Mouse (Mus musculus) liver, postnatal 0 days (tissue): Measurements from ENCODE around the gene Ftsj3. TPM values are rescaled to one million over a fixed set of nuclear protein-coding genes. Genes with fewer than 3 reads are reported as not detected.
"Not testable (repeated sequence)": the region's sequence is repeated elsewhere in the genome, so short reads cannot be mapped to it uniquely, and the experiment has no call there.

ENCODE experiments used
- ATAC-seq: fragments of 200-750 bp; cut with Nextera tagmentation; 2 replicates; pipeline ENCODE4 v1.8.0; 2017; ENCODE audit warnings: mild to moderate bottlenecking, moderate library complexity
- DNase-seq: peaks from one replicate; pipeline ENCODE4 v3.0.0-alpha.2; 2016
- H3K27ac ChIP-seq: fragments of 300-500 bp; sonication (generic); 2 replicates; pipeline ENCODE4 v1.5.1; 2014; ENCODE audit warnings: antibody characterized with exemption, moderate library complexity, mild to moderate bottlenecking, low read depth
- H3K27me3 ChIP-seq: fragments of 300-500 bp; sonication (generic); 2 replicates; pipeline ENCODE4 v1.6.1; 2014; ENCODE audit warnings: low read length, control low read depth, mixed read lengths; ENCODE audit not compliant: insufficient read depth
- H3K36me3 ChIP-seq: fragments of 300-500 bp; sonication (generic); replicated peaks from 2 replicates; pipeline ENCODE4 v1.6.1; 2014; ENCODE audit warnings: mild to moderate bottlenecking, control low read depth, low read length, moderate library complexity, mixed read lengths; ENCODE audit not compliant: insufficient read depth
- H3K4me1 ChIP-seq: fragments of 300-500 bp; sonication (generic); 2 replicates; pipeline ENCODE4 v1.6.1; 2014; ENCODE audit warnings: antibody characterized with exemption, mild to moderate bottlenecking, control low read depth; ENCODE audit not compliant: insufficient read depth
- H3K4me2 ChIP-seq: fragments of 300-500 bp; sonication (generic); 2 replicates; pipeline ENCODE4 v1.6.1; 2014; ENCODE audit warnings: low read depth, mild to moderate bottlenecking, low read length, moderate library complexity, mixed read lengths
- H3K4me3 ChIP-seq: fragments of 300-500 bp; sonication (generic); 2 replicates; pipeline ENCODE4 v1.5.1; 2014; ENCODE audit warnings: low read depth, low read length
- H3K9ac ChIP-seq: fragments of 300-500 bp; sonication (generic); replicated peaks from 2 replicates; pipeline ENCODE4 v1.6.1; 2014; ENCODE audit warnings: mild to moderate bottlenecking, moderate library complexity
- H3K9me3 ChIP-seq: fragments of 300-500 bp; sonication (generic); 2 replicates; pipeline ENCODE4 v1.6.1; 2016; ENCODE audit warnings: mild to moderate bottlenecking, control low read depth, low read length, mixed read lengths
- CTCF ChIP-seq: sonication (generic); IDR thresholded peaks from 2 replicates; pipeline ENCODE4 v1.5.1; 2016; ENCODE audit warnings: antibody characterized with exemption, low read depth
- EP300 ChIP-seq: IDR thresholded peaks from 2 replicates; pipeline ENCODE4 v1.6.1; 2016; ENCODE audit warnings: antibody characterized with exemption, low read depth, mild to moderate bottlenecking
- WGBS: fragments of 180-500 bp; shearing (Covaris S2); extraction: QIAGEN DNeasy Blood & Tissue Kit; methylation state at CpG from one replicate; pipeline ENCODE4 v1.1.7; 2014; ENCODE audit not compliant: insufficient replicate concordance; 5-methylcytosine and 5-hydroxymethylcytosine counted together
- polyA plus RNA-seq: library from polyadenylated mRNA; unstranded; fragments of >200 nt; fragmentation: Nextera tagmentation; extraction: Ambion mirVana; gene quantifications from 2 replicates; pipeline ENCODE4 v1.2.1, GENCODE M21; 2015

Gene Ftsj3
- polyA plus RNA-seq, 1 experiment from 2014 or later, result 22.5 TPM

DNA sequence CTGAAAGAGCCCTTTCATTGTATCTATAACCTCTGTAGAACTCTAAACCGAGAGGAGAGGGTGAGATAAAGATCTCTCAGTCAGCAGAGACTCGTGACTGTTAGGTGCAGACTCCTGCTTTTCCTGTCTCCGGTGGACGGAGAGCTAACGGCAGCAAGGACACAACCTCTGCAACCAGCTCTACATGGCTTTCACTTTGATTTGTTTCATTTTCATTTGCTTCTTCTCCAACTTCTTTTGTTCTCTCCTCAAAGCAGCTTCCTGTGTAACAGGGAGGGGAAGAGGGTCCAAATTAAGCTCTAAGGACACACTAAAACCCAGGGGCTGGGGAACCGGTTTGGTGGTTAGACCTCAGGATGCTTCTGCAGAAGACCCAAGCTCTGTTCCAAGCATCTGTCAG, 55.1 kb downstream of the Ftsj3 start:
- Histone ChIP-seq H3K9ac (no peak overlapping the region), H3K9me3 (no peaks in the 10 kb centered on the region), H3K4me2 (no peak overlapping the region), H3K36me3 (peaks cover 52% of the 10 kb centered on the region), H3K27ac (no peak overlapping the region), H3K27me3 (no peaks in the 10 kb centered on the region), H3K4me1 (peaks cover 8% of the 10 kb centered on the region; the same call in 1 of the 2 replicates), H3K4me3 (no peak overlapping the region)
- 49% methylated on average over 6 of the region's 6 CpGs for WGBS
- ATAC-seq, result no peak
- TF ChIP-seq CTCF (no peak), EP300 (no peak)
- DNase-seq, result no peak

- not testable (repeated sequence) for H3K27me3 ChIP-seq, H3K9me3 ChIP-seq, H3K27ac ChIP-seq, H3K9ac ChIP-seq, H3K4me3 ChIP-seq, H3K4me2 ChIP-seq, ATAC-seq, DNase-seq
- Histone ChIP-seq H3K36me3 (peaks cover 45% of the 10 kb centered on the region), H3K4me1 (peaks cover 10% of the 10 kb centered on the region; the same call in 1 of the 2 replicates)
- 88% methylated on average over 7 of the region's 7 CpGs for WGBS
These were observed 55.9 kb downstream of the Ftsj3 start for GRCm38 (mm10) chr11:106199997-106200396.

Other genes with a start within 250 kb of the Ftsj3 start
- gene Kcnh6, start 248.0 kb downstream of the Ftsj3 start, polyA plus RNA-seq, result 0.02 TPM in 1 of 2 replicates, not detected in the other
- 18.6 and 20.6 TPM in 2 replicates for gene Dcaf7, start 219.2 kb downstream of the Ftsj3 start, polyA plus RNA-seq
- 5.5 and 5.6 TPM in 2 replicates for gene Taco1, start 190.0 kb downstream of the Ftsj3 start, polyA plus RNA-seq
- 4.6 and 4.7 TPM in 2 replicates for gene Map3k3, start 171.5 kb downstream of the Ftsj3 start, polyA plus RNA-seq
- gene Gm10840, start 95.2 kb downstream of the Ftsj3 start, polyA plus RNA-seq, result not detected in 2 replicates
- gene Limd2, start 95.2 kb downstream of the Ftsj3 start, polyA plus RNA-seq, result 77.5 and 77.7 TPM in 2 replicates
- gene Strada, start 53.9 kb downstream of the Ftsj3 start, polyA plus RNA-seq, result 4.6 and 4.9 TPM in 2 replicates
- 33.4 and 34.6 TPM in 2 replicates for gene Ccdc47, start 39.7 kb downstream of the Ftsj3 start, polyA plus RNA-seq
- gene Ddx42, start 39.2 kb downstream of the Ftsj3 start, polyA plus RNA-seq, result 15.9 and 17.8 TPM in 2 replicates
- 87.0 and 88.8 TPM in 2 replicates for gene Psmc5, start 75 bp upstream of the Ftsj3 start, polyA plus RNA-seq
- gene Smarcd2, start 16.9 kb upstream of the Ftsj3 start, polyA plus RNA-seq, result 16.4 and 19.5 TPM in 2 replicates
- 0.07 and 0.09 TPM in 2 replicates for gene Tcam1, start 20.6 kb upstream of the Ftsj3 start, polyA plus RNA-seq
- 0.13 and 0.21 TPM in 2 replicates for gene Gh, start 45.8 kb upstream of the Ftsj3 start, polyA plus RNA-seq
- 34.8 and 36.0 TPM in 2 replicates for gene Cd79b, start 58.7 kb upstream of the Ftsj3 start, polyA plus RNA-seq
- 0.04 and 0.06 TPM in 2 replicates for gene Scn4a, start 97.2 kb upstream of the Ftsj3 start, polyA plus RNA-seq
- gene Prr29, start 109.4 kb upstream of the Ftsj3 start, polyA plus RNA-seq, result not detected in 2 replicates
- 11.4 and 12.6 TPM in 2 replicates for gene Icam2, start 132.0 kb upstream of the Ftsj3 start, polyA plus RNA-seq
- gene Ern1, start 231.8 kb upstream of the Ftsj3 start, polyA plus RNA-seq, result 1.9 and 2.9 TPM in 2 replicates